Comparison of ENCODE assay signal across 9 mouse cellular contexts in the genomic region with DNA sequence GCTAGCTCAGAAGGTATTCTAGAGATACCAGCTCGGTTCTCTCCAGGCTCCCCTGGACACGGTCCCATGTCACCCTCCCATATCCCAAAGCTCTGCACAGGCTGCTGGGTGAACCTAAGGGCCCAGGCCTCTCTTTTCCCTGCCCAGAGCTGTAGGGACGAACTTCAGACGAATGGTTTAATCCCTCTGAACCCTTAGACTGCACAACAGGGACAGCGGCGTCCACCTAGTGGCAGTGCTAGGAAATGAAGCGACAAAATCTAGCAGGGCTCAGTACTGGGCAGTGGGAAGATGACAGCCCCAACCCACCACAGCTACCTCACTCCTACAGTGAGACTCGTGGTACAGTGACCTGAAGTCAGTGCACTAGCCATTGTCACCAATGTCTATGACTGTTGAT. TPM values are rescaled to one million over a fixed set of nuclear protein-coding genes. Genes with fewer than 3 reads are reported as not detected.
DNase-seq lines count a peak whose midpoint lies in the region; ATAC-seq and TF ChIP-seq lines count a peak whose summit lies in the region.
"Had no signal": no experiment of that assay in that cellular context is flagged by ENCODE, and none has a peak within 500 bp of the region (broad histone marks: within the 10 kb centered on the region; RNA-seq: fewer than 3 reads in every experiment).

No protein-coding gene starts in this region.

- ATAC-seq in kidney, embryonic 15.5 days (replicated peaks; ENCODE audit: low FRiP score): peak; percentile 41; the same call in 1 of the 2 replicates
- peak; percentile 27 for ATAC-seq in liver, postnatal 0 days
- peak; percentile 53 for ATAC-seq in stomach, postnatal 0 days (ENCODE audit: low FRiP score, low TSS enrichment)

- TF ChIP-seq CTCF in MEL (IDR thresholded peaks at IDR 0.05 in 2 of 3, conservative IDR thresholded peaks at IDR 0.05 in 1 of 3; ENCODE audit: control insufficient read depth in 1 of 3, insufficient read depth in 1 of 3, low read depth in 2 of 3, low read length in 3 of 3, poor library complexity in 1 of 3, severe bottlenecking in 1 of 3): peak; percentile 64 to 74 (median 74)
- TF ChIP-seq CTCF in liver, postnatal 0 days (IDR thresholded peaks at IDR 0.05; ENCODE audit: low read depth): peak; percentile 89
- TF ChIP-seq CTCF in stomach, postnatal 0 days (IDR thresholded peaks at IDR 0.05; ENCODE audit: low read depth): peak; percentile 84

- H3K4me1 ChIP-seq in MEL (ENCODE audit: control insufficient read depth in 1 of 2, insufficient read depth in 2 of 2, low read length in 2 of 2): peaks cover 12 to 53% of the 10 kb centered on the region in 2 experiments
- H3K4me1 ChIP-seq in kidney, embryonic 15.5 days: peaks cover 52% of the 10 kb centered on the region
- peaks cover 37% of the 10 kb centered on the region for H3K4me1 ChIP-seq in liver, postnatal 0 days (ENCODE audit: insufficient read depth)
- peaks cover 12% of the 10 kb centered on the region for H3K4me1 ChIP-seq in stomach, postnatal 0 days (replicated peaks; ENCODE audit: control insufficient read depth, insufficient read depth)

- TF ChIP-seq POLR2A in MEL (IDR thresholded peaks at IDR 0.05; ENCODE audit: control insufficient read depth in 1 of 2, insufficient read depth in 1 of 2, low read depth in 1 of 2, low read length in 2 of 2, poor library complexity in 1 of 2): no peak

- peak overlapping the region; percentile 58 to 90 for H3K4me3 ChIP-seq in MEL (ENCODE audit: control insufficient read depth in 1 of 2, insufficient read depth in 1 of 2, low read depth in 2 of 2, low read length in 2 of 2)
- peak overlapping the region; percentile 53; the same call in 1 of the 2 replicates for H3K4me3 ChIP-seq in kidney, embryonic 15.5 days (replicated peaks)
- no peak overlapping the region for H3K4me3 ChIP-seq in liver, postnatal 0 days (ENCODE audit: low read depth, low read length)
- H3K4me3 ChIP-seq in stomach, postnatal 0 days (ENCODE audit: low read depth, low read length): no peak overlapping the region

- H3K27me3 ChIP-seq in MEL (ENCODE audit: control insufficient read depth in 1 of 2, insufficient read depth in 2 of 2, low read length in 2 of 2): no peaks in the 10 kb centered on the region
- peaks cover 5% of the 10 kb centered on the region; the same call in 1 of the 2 replicates for H3K27me3 ChIP-seq in kidney, embryonic 15.5 days
- peaks cover 6% of the 10 kb centered on the region; the same call in 1 of the 2 replicates for H3K27me3 ChIP-seq in liver, postnatal 0 days (ENCODE audit: insufficient read depth, low read length)
- H3K27me3 ChIP-seq in stomach, postnatal 0 days (ENCODE audit: control insufficient read depth, insufficient read depth, low read length): no peaks in the 10 kb centered on the region

- peak; percentile 60 for TF ChIP-seq RAD21 in MEL (IDR thresholded peaks at IDR 0.05; ENCODE audit: low read depth, low read length)

- H3K4me2 ChIP-seq in kidney, embryonic 15.5 days: peak overlapping the region; percentile 97
- peak overlapping the region; percentile 95 for H3K4me2 ChIP-seq in liver, postnatal 0 days (ENCODE audit: low read depth, low read length)
- H3K4me2 ChIP-seq in stomach, postnatal 0 days (replicated peaks; ENCODE audit: low read depth): peak overlapping the region; percentile 95

- no peaks in the 10 kb centered on the region for H3K9me3 ChIP-seq in MEL (replicated peaks; ENCODE audit: insufficient read depth, low read length)
- no peaks in the 10 kb centered on the region for H3K9me3 ChIP-seq in kidney, embryonic 15.5 days (replicated peaks)
- no peaks in the 10 kb centered on the region for H3K9me3 ChIP-seq in liver, postnatal 0 days (ENCODE audit: low read length)
- H3K9me3 ChIP-seq in stomach, postnatal 0 days (ENCODE audit: control insufficient read depth, low read length): no peaks in the 10 kb centered on the region

- DNase-seq in 3T3-L1 (ENCODE audit: low read depth, low spot score) (peak; percentile 84), MEL (ENCODE audit: low read depth, low spot score) (peak; percentile 83)
- peak; percentile 85 for DNase-seq in embryo, embryonic 10.5 days (ENCODE audit: low spot score)
- peak; percentile 59 to 63 for DNase-seq in heart, adult 9 months (ENCODE audit: low spot score in 2 of 2)
- DNase-seq in liver, postnatal 0 days: peak; percentile 69
- peak; percentile 72 for DNase-seq in neural tube, embryonic 10.5 days (ENCODE audit: extremely low spot score, low spot score)
- DNase-seq in stomach, postnatal 0 days (ENCODE audit: low spot score): peak; percentile 55

- peaks cover 0 to 30% of the 10 kb centered on the region in 2 experiments; a peak in 2 of 4 replicates for H3K36me3 ChIP-seq in MEL (ENCODE audit: control insufficient read depth in 1 of 2, insufficient read depth in 2 of 2, low read length in 2 of 2)
- no peaks in the 10 kb centered on the region for H3K36me3 ChIP-seq in kidney, embryonic 15.5 days
- H3K36me3 ChIP-seq in liver, postnatal 0 days (replicated peaks; ENCODE audit: insufficient read depth, low read length): no peaks in the 10 kb centered on the region
- H3K36me3 ChIP-seq in stomach, postnatal 0 days (ENCODE audit: control insufficient read depth, insufficient read depth, low read length): no peaks in the 10 kb centered on the region

- peak overlapping the region; percentile 86 for H3K9ac ChIP-seq in MEL (ENCODE audit: control insufficient read depth, low read depth, low read length, poor library complexity, severe bottlenecking)
- H3K9ac ChIP-seq in kidney, embryonic 15.5 days: no peak overlapping the region
- H3K9ac ChIP-seq in liver, postnatal 0 days (replicated peaks): no peak overlapping the region
- H3K9ac ChIP-seq in stomach, postnatal 0 days (ENCODE audit: low read length): peak overlapping the region; percentile 35; the same call in 1 of the 2 replicates

- 6% methylated on average over 8 of the region's 8 CpGs for WGBS in kidney, embryonic 15.5 days
- 11% methylated on average over 8 of the region's 8 CpGs for WGBS in liver, postnatal 0 days (ENCODE audit: insufficient replicate concordance)
- 7% methylated on average over 8 of the region's 8 CpGs for WGBS in stomach, postnatal 0 days

- no peak for TF ChIP-seq EP300 in MEL (IDR thresholded peaks at IDR 0.05; ENCODE audit: low read depth in 1 of 2, low read length in 2 of 2)
- no peak for TF ChIP-seq EP300 in liver, postnatal 0 days (IDR thresholded peaks at IDR 0.05; ENCODE audit: low read depth)
- no peak for TF ChIP-seq EP300 in stomach, postnatal 0 days (optimal IDR thresholded peaks at IDR 0.05)

- peak overlapping the region; percentile 93 for H3K27ac ChIP-seq in MEL (ENCODE audit: control insufficient read depth, low read depth, low read length)
- H3K27ac ChIP-seq in kidney, embryonic 15.5 days: no peak overlapping the region; the same call in 1 of the 2 replicates
- no peak overlapping the region for H3K27ac ChIP-seq in liver, postnatal 0 days (ENCODE audit: low read depth)
- peak overlapping the region; percentile 65; the same call in 1 of the 2 replicates for H3K27ac ChIP-seq in stomach, postnatal 0 days (replicated peaks)

- peaks cover 6% of the 10 kb centered on the region; the same call in 1 of the 2 replicates for H3K79me2 ChIP-seq in MEL (ENCODE audit: control insufficient read depth, insufficient read depth, low read length, poor library complexity)

TF ChIP-seq in MEL, 35 proteins besides CTCF, POLR2A, EP300 and RAD21 (continues in another document):
- TF ChIP-seq ZMIZ1 (IDR thresholded peaks at IDR 0.05; ENCODE audit: low read depth, low read length) (no peak), TBP (IDR thresholded peaks at IDR 0.05; ENCODE audit: low read depth, low read length) (peak; percentile 28; the same call in 1 of the 2 replicates), GABPA (IDR thresholded peaks at IDR 0.05; ENCODE audit: low read depth, low read length) (no peak), USF1 (IDR thresholded peaks at IDR 0.05; ENCODE audit: low read depth, low read length) (no peak), NELFE (IDR thresholded peaks at IDR 0.05; ENCODE audit: low read depth, low read length) (no peak), TCF12 (IDR thresholded peaks at IDR 0.05; ENCODE audit: low read depth, low read length) (no peak), ELF1 (IDR thresholded peaks at IDR 0.05; ENCODE audit: low read depth, low read length) (no peak), ZC3H11A (IDR thresholded peaks at IDR 0.05; ENCODE audit: low read depth, low read length) (peak; percentile 49), MAZ (IDR thresholded peaks at IDR 0.05; ENCODE audit: low read depth, low read length) (no peak), GATA1 (IDR thresholded peaks at IDR 0.05; ENCODE audit: low read depth, low read length) (no peak), SIN3A (IDR thresholded peaks at IDR 0.05; ENCODE audit: low read length) (peak; percentile 38), ZKSCAN1 (IDR thresholded peaks at IDR 0.05; ENCODE audit: low read depth, low read length) (no peak), BHLHE40 (IDR thresholded peaks at IDR 0.05; ENCODE audit: borderline replicate concordance, low read depth, low read length) (0 out of 2 replicates have a peak, but pooled peaks have one; percentile 22), CHD2 (IDR thresholded peaks at IDR 0.05; ENCODE audit: low read length) (no peak), ZNF384 (IDR thresholded peaks at IDR 0.05; ENCODE audit: low read depth, low read length) (no peak), POLR2AphosphoS2 (IDR thresholded peaks at IDR 0.05; ENCODE audit: low read length) (no peak)

RNA-seq across cellular contexts. Expression of a gene that starts 5.5 kb away (rescaled TPM):
- 3.9 and 6.2 TPM in 2 replicates for total RNA-seq in MEL (2012; rRNA removed)
- 10 to 100 TPM in 1 of 2 experiments, not detected in 1; 14.1 TPM for polyA plus RNA-seq in MEL (2012; ENCODE audit: insufficient read depth in 1 of 2, insufficient read length in 2 of 2, low read depth in 1 of 2, low replicate concordance in 2 of 2, missing spikeins in 1 of 2)
- 7.4 and 8.3 TPM in 2 replicates for polyA plus RNA-seq in kidney, embryonic 15.5 days (2015; fragmentation: Nextera tagmentation; extraction: Ambion mirVana)
- polyA plus RNA-seq in liver, postnatal 0 days (2015; fragmentation: Nextera tagmentation; extraction: Ambion mirVana): 4.6 and 5.2 TPM in 2 replicates
- polyA plus RNA-seq in stomach, postnatal 0 days (2015; fragmentation: Nextera tagmentation; extraction: Ambion mirVana): 2.0 and 2.2 TPM in 2 replicates

RNA-seq across cellular contexts. Expression of a gene that starts 46.4 kb away (rescaled TPM):
- total RNA-seq in MEL (2012; rRNA removed): not detected in 2 replicates
- not detected for polyA plus RNA-seq in MEL (2012; ENCODE audit: insufficient read depth in 1 of 2, insufficient read length in 2 of 2, low read depth in 1 of 2, low replicate concordance in 2 of 2, missing spikeins in 1 of 2)
- polyA plus RNA-seq in kidney, embryonic 15.5 days (2015; fragmentation: Nextera tagmentation; extraction: Ambion mirVana): not detected in 2 replicates
- polyA plus RNA-seq in liver, postnatal 0 days (2015; fragmentation: Nextera tagmentation; extraction: Ambion mirVana): not detected in 2 replicates
- polyA plus RNA-seq in stomach, postnatal 0 days (2015; fragmentation: Nextera tagmentation; extraction: Ambion mirVana): not detected in 2 replicates
- polyA plus RNA-seq: frontal cortex, adult 2 months had no signal

RNA-seq across cellular contexts. Expression of a gene that starts 52.7 kb away (rescaled TPM):
- total RNA-seq in MEL (2012; rRNA removed): not detected in 2 replicates
- not detected for polyA plus RNA-seq in MEL (2012; ENCODE audit: insufficient read depth in 1 of 2, insufficient read length in 2 of 2, low read depth in 1 of 2, low replicate concordance in 2 of 2, missing spikeins in 1 of 2)
- not detected in 2 replicates for polyA plus RNA-seq in kidney, embryonic 15.5 days (2015; fragmentation: Nextera tagmentation; extraction: Ambion mirVana)
- not detected in 2 replicates for polyA plus RNA-seq in liver, postnatal 0 days (2015; fragmentation: Nextera tagmentation; extraction: Ambion mirVana)
- not detected in 2 replicates for polyA plus RNA-seq in stomach, postnatal 0 days (2015; fragmentation: Nextera tagmentation; extraction: Ambion mirVana)
- polyA plus RNA-seq: frontal cortex, adult 2 months had no signal

Comparison
In these comparisons a context has a peak if more than half of its experiments do, and no peak if none do; other contexts are left out.
1. H3K27ac ChIP-seq: peak in MEL (single experiment) and stomach, postnatal 0 days (single experiment); none in kidney, embryonic 15.5 days (single experiment) and liver, postnatal 0 days (single experiment).
2. H3K4me3 ChIP-seq: peak in MEL (2 of 2) and kidney, embryonic 15.5 days (single experiment); none in liver, postnatal 0 days (single experiment) and stomach, postnatal 0 days (single experiment).
3. H3K9ac ChIP-seq: peak in MEL (single experiment) and stomach, postnatal 0 days (single experiment); none in kidney, embryonic 15.5 days (single experiment) and liver, postnatal 0 days (single experiment).
4. Peak in every context shown above with its lines, with median percentiles within 50 percentile points of each other: DNase-seq, CTCF ChIP-seq, ATAC-seq and H3K4me2 ChIP-seq.